Mouse (Mus musculus) mature B cell (primary cell): ENCODE measurements around the gene Aak1.

Experiments
- in situ Hi-C: fragments of 300-500 bp; cut with MboI; formaldehyde crosslinking; loops from 2 replicates; pipeline ENCODE4 v1.14.3; 2019

Aak1 gene

DNA sequence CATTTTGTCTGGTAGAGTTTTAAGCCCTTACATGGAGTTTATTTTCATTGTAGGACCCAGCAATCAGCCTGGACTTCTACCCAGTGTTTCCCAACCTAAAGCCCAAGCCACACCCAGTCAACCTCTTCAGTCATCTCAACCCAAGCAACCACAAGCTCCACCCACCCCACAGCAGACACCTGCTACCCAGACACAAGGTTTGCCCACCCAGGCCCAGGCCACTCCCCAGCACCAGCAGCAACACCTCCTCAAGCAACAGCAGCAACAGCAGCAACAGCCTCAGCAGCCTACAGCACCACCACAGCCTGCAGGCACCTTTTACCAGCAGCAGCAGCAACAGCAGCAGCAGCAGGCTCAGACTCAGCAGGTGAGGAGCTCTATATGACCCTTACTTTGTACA, 106.9 kb downstream of the Aak1 start:
- in situ Hi-C loops = no loop called here

DNA sequence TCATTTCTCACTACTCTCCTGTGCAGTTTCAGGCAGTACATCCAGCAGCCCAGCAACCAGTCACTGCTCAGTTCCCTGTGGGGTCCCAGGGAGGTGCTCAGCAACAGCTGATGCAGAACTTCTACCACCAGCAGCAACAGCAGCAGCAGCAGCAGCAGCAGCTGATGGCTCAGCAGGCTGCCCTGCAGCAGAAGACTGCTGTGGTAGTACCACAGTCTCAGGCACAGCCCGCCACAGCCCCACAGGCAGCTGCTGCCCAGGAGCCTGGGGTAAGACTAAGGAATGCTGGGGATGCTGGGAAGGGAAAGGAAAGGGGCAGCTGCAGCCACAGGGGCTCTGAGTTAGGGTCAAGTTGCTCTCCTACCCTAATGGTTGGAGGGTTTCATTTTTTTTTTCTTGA, 109.7 kb downstream of the Aak1 start:
- in situ Hi-C loops = no loop called here

DNA sequence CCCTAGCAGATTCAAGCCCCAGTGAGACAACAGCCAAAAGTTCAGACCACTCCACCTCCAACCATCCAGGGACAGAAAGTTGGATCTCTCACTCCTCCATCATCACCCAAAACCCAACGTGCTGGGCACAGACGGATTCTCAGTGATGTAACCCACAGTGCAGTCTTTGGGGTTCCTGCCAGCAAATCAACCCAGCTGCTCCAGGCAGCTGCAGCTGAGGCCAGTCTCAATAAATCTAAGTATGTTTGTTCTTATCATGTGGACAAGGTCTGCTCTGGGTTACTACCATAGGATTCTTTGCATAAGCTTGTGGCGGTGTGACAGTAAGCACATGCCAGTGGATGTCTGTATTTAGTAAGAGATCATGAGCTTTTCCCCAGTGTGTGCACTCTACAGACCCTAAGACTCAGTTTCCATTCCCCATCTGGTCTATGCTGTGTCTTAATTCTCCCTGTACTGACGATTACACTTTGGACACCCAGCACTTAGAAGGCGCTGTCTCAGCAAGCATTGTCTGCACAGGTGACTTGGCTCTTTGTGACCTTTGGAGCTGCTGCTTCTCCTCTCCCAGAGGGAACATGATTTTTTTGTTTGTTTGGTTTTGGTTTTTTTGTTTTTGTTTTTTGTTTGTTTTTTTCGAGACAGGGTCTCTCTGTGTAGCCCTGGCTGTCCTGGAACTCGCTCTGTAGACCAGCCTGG, 114.8 kb downstream of the Aak1 start:
- in situ Hi-C loops = no loop called here

DNA sequence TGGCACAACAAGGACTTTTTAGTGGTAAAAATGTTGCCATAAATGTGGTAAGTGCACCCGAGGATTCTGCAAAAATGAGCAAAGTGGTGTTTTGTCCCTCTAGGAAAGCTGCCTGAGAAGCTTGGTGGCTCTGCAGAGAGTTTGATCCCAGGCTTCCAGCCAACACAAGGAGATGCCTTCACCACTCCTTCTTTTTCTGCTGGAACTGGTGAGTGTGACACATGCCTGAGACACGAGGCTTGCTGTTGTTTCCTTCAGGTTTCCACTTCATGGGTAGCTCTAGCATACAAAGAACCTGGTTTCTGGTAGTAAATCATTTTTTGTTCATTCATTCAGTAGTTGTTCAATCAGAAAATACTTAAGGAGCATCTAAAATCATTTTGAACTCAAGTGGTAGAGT, 117.8 kb downstream of the Aak1 start:
- in situ Hi-C loops = no loop called here

DNA sequence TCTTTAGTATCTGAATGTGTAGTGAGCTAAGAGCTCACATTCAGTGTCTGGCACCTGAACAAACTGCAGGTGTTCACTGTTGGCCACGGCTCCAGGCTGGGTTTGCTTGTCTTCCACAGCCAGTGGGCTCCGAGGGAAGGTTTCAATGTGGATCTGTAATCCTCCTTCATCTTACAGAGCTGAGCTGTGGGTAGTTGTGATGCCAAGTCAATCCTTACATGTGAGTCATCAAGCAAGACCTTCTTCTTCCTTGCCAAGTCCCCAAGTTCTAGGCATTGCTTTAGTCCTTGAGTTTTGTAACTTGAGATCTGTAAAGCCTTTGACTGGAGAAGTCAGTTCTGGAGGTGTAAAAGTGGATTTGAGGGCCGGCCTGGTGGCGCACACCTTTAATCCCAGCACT, 124.6 kb downstream of the Aak1 start:
- in situ Hi-C loops = no loop called here

DNA sequence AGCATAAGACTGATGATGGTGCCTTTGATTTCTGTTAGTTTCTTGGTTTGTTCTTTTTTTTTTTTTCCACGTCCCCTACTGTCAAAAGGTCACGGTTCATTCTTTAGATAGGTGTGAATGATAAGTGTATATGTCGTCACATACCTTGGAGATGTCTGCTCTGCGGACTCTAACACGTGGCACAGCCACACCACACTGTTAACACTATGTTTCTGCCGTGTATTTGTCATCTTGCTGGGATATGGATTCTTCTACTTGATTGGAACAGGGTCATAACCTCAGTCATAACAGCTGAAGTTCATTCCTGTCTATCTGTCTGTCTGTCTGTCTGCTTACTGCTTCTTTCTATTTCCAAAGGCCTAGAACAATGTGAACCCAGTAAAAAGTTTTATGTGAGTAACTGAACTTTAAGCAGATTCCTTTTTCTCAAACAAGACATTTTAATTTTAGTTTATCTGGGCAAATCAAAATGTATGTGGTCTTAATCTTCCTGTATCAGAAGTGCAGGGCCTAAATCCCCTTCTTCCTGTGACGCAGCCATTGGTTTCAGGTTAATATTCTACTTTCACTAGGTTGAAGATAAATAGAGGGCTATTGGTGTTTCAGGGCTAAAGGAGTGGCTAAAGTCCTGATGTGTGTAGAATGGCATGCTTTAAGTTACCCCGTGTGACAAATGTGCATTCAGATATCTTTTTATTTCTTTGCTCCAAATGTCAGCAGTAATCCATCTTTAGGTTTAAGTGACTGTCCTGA, 129.0 kb downstream of the Aak1 start:
- in situ Hi-C loops = no loop called here

DNA sequence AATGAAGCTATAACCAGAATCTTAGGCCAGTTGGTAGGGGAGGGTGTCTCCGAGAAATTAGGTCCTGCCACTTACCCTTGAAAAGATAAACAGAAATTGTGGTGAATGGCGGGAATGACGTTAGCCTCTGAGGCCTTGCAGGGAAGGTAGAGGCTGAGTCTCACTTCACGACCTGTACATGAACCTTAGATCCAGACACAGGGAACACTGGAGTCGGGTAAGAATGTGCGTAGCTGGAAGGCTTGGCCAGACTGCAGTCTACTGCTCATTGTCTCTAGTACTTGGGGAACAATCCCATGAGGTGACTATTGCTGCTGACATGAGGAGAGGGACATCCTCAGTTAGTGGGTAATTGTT, 129.6 kb downstream of the Aak1 start:
- in situ Hi-C loops = no loop called here

DNA sequence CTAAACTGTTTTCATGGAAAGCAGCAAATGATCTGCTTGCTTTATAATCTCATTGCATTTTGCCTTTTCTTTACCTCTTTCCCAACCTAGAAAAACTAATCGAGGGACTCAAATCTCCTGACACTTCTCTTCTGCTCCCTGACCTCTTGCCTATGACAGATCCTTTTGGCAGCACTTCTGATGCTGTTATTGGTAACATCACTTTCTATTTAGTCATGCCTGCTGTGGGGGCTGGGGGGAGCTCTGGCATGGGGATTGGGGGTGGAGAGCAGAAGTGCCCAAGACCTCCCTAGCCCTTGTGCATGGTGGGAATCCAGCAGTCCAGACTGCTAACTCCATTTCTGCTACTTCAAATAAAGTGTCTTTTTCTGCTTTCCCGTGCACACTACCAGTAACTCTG, 131.9 kb downstream of the Aak1 start:
- in situ Hi-C loops = no loop called here

DNA sequence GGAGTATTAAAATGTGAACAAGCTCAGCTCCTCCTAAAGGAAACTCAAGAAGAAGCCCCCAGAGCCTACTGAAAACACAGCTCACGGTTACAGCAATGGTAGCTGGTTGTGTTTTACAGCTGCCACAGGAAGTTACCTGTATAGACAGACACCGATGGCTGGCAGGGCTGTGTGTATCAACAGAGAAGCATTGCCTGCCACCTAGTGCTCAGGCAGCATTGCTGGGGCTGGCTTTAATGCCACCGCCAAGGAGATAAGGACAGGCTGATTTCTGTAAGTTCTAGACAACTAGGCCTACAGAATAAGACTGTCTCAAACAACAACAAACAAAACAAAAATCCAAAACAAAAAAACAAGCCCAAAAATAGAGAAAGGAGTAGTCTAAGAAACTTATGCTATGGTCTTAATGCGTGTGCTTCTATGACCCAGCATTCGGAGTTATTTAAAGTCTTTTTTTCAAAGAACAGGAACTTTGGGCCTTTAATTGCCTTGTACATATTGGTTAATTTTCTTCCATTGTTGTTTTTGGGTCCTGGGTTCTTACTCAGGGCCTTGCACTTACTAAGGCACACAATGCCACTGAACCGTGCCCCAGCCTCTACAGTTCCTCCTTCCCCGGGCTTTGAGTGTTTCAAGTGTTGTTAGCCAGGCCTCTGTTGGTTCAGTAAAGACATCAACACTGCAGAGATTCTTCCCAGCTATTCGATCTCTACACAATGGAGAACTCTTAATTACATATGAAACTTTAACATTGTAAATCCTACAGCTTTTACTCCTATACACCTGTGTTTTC, 136.2 kb downstream of the Aak1 start:
- in situ Hi-C loops = no loop called here

DNA sequence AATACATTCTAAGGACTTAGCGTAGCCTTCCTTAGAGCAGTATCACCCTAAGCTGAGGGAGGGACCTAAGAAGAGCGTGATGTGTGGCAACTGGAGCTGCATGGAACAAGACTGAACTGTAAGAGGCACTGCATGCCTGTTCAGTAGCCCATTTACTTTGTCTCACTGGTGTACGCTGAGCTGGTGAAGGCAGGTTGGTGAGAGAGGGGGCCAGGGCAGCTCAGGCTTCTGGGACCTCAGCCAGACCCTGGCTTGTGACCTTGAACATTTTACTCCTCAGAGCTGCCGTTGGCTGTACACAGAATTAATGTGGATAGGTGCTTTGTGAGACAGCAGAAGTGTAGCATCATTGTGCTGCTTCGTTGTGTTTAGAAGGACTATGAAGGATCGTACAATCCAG, 140.3 kb downstream of the Aak1 start:
- in situ Hi-C loops = no loop called here

DNA sequence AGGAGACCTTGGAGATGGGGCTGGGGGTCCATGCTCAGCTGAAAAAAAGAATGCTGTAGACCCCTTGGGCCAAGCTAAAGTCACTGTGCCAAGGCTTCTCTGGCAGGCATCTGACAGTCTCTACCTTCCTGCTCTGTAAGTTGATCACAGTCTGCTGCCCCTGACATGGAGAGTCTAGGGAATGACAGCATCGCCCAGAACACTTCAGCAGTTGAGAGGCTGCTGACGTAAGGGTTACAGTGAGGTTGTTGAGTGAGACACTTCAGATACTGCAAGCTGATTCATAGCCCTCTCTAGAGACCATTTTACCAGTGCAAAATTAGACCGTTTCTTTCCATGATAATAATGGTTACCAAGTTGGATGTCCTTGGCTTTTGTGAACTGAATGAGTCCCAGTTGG, 141.7 kb downstream of the Aak1 start:
- in situ Hi-C loops = no loop called here

DNA sequence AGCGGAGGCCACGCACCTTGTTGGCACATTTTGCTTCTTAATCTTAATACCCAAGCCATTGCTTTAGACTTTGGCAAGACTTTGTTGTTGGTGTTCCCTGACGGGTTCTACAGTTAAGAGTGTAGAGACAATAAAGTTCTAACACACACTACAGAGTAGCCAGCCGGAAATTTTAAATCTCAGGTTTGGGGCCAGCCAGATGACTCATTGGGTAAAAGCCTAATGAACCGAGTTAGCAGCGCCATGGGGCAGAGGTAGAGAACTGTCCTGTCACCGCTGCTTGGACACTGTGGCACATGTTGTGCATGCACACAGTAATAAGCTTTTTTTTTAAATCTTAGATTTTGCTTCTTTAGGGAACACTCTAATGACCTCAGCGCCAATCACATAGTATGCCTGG, 143.0 kb downstream of the Aak1 start:
- in situ Hi-C loops = no loop called here

DNA sequence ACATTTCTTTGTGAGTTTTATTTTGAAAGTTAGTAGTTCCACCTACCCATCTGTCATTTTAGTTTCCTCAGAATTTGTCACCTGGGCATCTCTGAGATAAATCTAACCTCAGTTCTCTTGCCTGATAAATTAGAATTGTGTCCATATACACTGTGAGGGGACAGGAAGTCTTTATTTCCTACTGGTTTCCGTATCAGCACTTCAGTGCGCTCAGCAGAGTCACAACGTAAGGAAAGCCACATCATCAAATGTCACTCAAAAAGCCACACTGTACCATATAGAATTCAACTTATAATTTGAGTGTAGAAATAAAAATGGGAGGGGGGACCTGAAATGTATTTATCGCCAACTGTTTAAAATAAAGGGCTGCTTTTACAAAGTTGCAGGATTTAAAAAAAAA, 144.9 kb downstream of the Aak1 start:
- in situ Hi-C loops = no loop called here

DNA sequence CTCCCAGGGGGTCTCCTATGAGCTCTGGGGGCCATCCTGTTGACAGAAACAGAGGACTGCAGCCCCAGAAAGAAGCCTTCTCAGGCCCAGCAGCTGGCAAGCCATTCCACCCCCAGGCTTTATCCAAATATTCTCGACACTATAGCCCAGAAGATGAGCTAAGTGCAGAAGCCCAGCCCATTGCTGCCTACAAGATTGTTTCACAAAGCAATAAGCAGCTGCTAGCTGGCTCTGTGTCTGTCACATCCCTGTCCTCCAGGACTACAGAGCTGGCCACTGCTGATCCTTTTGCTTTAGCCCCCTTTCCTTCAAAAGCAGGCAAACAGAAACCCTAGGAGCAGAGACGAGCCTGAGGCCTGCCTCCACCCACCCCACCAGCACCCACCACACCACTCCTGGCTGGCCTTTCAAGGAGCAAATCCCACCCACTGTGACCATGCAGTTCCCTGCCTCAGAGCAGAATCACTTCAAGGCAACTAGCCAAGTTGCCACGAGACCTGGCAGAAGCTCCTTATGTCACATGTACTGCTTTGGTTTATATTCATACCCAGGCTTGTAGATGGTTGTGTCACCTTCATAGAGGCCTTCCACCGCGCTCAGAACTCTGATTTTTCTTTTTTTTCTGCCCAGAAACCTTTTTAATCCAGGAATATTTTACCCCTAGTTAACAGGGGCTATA, 147.5 kb downstream of the Aak1 start:
- in situ Hi-C loops = no loop called here

DNA sequence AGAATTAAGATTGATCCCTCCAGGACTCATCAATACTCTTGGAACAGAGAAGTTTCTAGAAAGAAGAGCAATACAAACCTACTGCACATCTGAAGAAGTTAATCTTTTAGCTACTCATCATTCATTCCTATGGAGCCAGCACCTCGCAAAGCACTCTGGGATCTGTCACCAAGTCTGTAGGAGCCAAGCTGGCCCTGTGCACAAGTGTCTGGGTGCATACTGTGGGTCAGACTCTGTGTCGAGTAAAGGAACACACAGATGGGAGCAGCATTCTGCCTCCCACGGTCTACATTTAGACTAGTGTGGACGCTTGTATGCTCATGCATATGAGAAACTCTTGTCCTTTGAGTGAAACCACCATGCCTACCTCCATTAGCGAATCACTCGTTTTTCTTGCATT, 148.0 kb downstream of the Aak1 start:
- in situ Hi-C loops = no loop called here

DNA sequence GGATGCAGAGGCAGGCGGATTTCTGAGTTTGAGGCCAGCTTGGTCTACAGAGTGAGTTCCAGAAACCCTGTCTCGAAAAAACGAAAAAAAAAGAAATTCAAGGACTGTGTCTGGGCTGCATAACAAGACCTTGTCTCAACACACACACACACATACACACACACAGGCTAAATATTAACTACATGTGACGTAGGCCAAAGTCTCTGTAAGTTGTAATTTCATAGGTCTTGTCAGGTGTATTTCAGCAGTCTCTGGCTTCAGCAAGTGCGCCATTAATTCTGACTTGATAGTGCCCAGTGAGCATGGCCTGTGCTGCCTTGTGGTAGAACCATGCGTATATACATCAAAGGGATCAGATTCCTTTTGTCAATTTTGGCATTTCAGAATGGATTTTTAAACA, 152.7 kb downstream of the Aak1 start:
- in situ Hi-C loops = no loop called here

DNA sequence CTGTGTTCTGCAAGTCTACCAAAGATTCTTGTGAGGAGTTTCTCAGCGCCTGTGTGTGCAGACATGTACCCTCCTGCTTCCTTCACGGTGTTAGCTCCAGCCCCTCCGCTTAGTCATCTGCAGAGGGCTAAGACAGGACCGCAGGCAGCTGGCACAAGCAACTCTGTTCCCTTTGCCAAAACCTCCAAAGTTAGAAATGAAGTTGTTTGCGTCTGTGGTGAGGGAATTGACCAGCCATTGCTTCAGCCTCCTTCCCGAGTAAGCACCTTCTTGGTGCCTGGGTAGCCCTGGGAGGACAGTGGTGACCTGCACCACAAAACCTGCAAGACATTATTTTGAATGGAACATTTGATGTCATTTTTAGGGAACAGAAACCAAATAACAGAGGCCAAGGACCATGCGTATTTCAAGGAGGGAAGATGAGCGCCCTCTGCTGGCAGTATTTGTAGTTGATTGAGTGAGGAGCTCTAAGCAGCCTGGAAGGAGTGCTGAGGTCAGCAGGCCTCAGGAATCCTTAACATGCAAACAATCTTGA, 153.3 kb downstream of the Aak1 start:
- in situ Hi-C loops = no loop called here

DNA sequence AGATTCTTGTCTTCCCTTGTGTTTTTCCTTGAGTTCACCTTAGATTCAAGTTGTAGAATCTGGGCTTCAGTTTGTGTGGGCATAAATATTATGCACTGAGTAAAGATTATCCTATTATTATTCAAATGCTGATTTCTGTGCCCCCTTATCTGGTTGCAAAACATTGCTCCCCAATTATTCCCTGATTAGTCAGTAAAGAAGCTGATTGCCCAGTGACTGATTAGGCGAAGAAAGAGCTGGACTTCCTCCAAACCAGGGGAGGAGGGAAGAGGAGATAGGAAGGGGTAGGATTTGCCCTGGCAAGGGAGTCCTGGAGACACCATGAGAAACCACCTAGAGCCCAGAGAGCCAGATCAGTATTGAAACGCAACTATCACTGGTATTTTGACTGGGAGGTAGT, 154.8 kb downstream of the Aak1 start:
- in situ Hi-C loops = no loop called here

DNA sequence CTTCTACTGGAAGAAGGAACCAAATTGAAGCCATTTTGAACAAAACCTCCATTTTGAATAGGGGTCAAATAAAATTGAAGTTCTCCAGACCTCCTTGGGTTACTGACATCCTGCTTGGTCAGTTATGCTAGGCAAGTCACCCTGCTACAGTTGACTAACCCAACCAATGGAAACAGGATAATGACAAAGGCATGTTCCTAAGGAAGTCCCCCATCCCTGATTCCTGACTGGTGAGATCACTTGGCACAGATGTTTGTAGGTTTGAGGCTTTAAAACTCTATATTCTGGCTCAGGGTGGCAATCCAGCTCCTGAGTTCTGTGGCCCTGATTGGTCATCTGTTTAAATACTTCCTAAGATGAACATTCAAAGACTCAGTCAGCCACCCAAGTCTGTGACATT, 156.3 kb downstream of the Aak1 start:
- in situ Hi-C loops = no loop called here

DNA sequence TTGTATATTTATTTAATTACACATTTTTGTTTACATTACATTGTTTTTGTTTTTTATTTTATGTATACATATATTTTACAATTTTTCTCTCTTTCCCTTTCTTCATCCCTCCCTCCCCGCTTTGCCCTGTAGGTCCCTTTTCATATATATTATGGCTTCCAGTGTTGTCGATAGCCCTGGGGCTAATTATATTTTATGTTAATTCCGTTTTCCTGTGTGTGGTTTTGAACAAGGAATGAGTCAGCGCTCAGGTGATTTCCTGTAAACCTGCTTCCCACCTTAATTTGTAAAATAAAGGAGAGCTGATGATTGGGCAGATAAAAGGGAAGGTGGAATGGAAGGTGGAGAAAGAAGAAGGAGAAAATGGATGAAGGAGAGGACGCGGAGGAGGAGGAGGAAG, 159.6 kb downstream of the Aak1 start, which contains the start of gene Nfu1:
Gene Nfu1, plus strand, starts transcription at position 350 of the 400 bp plus-strand sequence.
- in situ Hi-C loops = no loop called here

DNA sequence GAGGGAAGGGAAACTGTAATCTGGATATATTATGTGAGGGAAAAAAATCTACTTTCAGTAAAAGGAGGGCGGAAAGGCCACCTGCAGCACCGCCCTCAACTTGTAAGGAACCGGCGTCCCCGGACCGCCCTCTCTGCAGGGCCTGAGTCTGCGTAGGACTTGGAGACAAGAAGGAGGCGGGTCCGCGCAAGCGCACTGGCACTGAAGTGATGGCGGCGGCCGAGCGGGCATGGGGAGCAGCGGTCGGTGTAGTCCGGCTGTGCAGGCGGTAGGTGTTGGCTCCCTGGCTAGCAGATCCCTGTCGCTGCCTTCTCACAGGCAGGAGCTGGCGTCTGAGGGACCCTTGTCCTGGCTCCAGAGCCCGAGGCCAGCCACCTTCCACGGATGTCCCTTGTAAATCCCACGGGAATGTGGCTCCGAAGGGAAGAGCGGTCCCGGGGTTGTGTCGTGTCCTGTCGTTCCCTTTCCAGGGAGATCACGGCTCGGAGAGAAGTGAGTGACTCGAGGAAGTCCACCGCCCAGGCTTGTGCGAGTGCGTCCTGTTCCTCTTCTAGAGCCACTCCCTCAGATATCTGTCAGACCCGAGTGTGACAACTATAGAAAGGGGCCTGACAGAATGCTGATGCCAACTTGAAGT, 160.5 kb downstream of the Aak1 start:
- in situ Hi-C loops = no loop called here

DNA sequence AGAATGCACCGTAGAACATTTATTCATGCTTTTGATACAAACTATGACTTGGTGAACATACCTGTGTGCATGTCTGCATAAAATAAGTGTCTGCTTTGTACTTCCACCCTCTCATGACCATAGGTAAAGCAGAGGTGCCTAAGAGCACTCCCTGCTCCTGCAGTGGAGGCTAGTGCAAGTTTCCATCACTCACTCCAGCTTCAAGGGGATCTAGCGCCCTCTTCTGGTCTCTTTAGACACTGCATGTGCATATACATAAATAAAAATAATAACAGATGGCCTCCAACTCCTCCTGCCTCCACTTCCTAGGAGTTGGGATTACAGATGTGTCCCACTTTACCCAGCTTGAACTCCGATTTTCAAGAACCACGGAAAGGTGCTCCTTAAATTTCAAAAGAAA, 167.6 kb downstream of the Aak1 start:
- in situ Hi-C loops = no loop called here
